19 mouse cellular contexts compared by ENCODE assay signal in the genomic region with DNA sequence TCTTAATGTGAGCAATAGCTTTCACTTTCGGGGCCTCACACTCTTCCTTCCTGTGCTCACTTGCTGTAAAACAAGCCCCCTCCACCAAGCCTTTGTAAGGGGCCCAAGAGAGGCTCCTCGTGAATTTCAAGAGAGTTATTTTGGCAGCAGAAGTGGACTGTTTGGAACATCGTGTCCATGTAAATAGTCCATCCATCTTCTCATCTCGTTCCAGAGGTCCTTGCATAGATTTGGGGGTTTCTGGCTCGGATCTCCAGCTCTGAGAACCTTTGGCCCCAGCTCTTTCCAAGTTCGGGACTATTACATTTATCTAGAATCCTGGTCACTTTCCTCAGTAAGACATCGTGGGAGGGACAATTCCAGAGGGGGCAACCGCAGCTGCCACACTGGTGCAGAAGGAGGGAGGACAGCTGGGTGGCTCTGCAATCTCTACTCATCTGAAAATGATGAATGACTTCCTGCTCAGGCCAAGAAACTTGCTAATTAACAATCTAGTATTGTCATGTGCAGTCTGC.
DNase-seq lines count a peak whose midpoint lies in the region; ATAC-seq and TF ChIP-seq lines count a peak whose summit lies in the region.
"Had no signal": no experiment of that assay in that cellular context is flagged by ENCODE, and none has a peak within 500 bp of the region (broad histone marks: within the 10 kb centered on the region; RNA-seq: fewer than 3 reads in every experiment).

No protein-coding gene starts in this region.

- TF ChIP-seq POLR2A in kidney, adult 2 months (IDR thresholded peaks at IDR 0.05; ENCODE audit: low read depth, low read length) = no peak

- H3K36me3 ChIP-seq in hindbrain, postnatal 0 days (ENCODE audit: insufficient read depth, low read length) = no peaks in the 10 kb centered on the region
- no peaks in the 10 kb centered on the region for H3K36me3 ChIP-seq in hindbrain, embryonic 11.5 days (ENCODE audit: control insufficient read depth, insufficient read depth, low read length)
- no peaks in the 10 kb centered on the region for H3K36me3 ChIP-seq in kidney, adult 2 months (ENCODE audit: control insufficient read depth, insufficient read depth, low read length)
- H3K36me3 ChIP-seq: embryonic facial prominence, embryonic 10.5 days; hindbrain, embryonic 15.5 days; neural tube, embryonic 12.5 days had no signal

- ATAC-seq in hindbrain, postnatal 0 days = no peak
- no peak for ATAC-seq in hindbrain, embryonic 11.5 days (ENCODE audit: low FRiP score)
- ATAC-seq: activated CD4-positive, CD25-positive, alpha-beta regulatory T cell, adult 4 months had no signal

- WGBS in hindbrain, postnatal 0 days = 62% methylated on average over 8 of the region's 8 CpGs
- WGBS in hindbrain, embryonic 11.5 days = 75% methylated on average over 8 of the region's 8 CpGs
- WGBS in kidney, adult 2 months = 29% methylated on average over 8 of the region's 8 CpGs

- intact Hi-C loops in left cerebral cortex, postnatal 25 days (cut with DNase I) = loop anchor here (5.0 kb wide), 1 partner anchor 521 kb away; the partner anchor contains the start of gene Cxcl12
- intact Hi-C loops in left cerebral cortex, postnatal 36 days (cut with DNase I) = loop anchor here (10.0 kb wide), 1 partner anchor 524 kb away; the partner anchor contains the start of gene Cxcl12

- H3K27ac ChIP-seq in hindbrain, postnatal 0 days = no peak overlapping the region
- H3K27ac ChIP-seq in hindbrain, embryonic 11.5 days (ENCODE audit: low read depth, low read length) = no peak overlapping the region
- peak overlapping the region; percentile 51 for H3K27ac ChIP-seq in kidney, adult 2 months (ENCODE audit: insufficient read depth, low read depth, low read length)
- H3K27ac ChIP-seq: embryonic facial prominence, embryonic 10.5 days; hindbrain, embryonic 15.5 days; left cerebral cortex, adult 2 months; neural tube, embryonic 12.5 days had no signal

- no peaks in the 10 kb centered on the region for H3K27me3 ChIP-seq in hindbrain, postnatal 0 days (ENCODE audit: insufficient read depth, low read length)
- no peaks in the 10 kb centered on the region for H3K27me3 ChIP-seq in hindbrain, embryonic 11.5 days (ENCODE audit: control insufficient read depth, insufficient read depth, low read length)
- H3K27me3 ChIP-seq in kidney, adult 2 months (replicated peaks; ENCODE audit: control insufficient read depth, insufficient read depth, low read length) = no peaks in the 10 kb centered on the region
- H3K27me3 ChIP-seq: hindbrain, embryonic 15.5 days; neural tube, embryonic 12.5 days had no signal

- H3K9ac ChIP-seq in hindbrain, postnatal 0 days (replicated peaks; ENCODE audit: low read length) = no peak overlapping the region
- H3K9ac ChIP-seq in hindbrain, embryonic 11.5 days (ENCODE audit: low read depth, low read length) = no peak overlapping the region
- H3K9ac ChIP-seq: hindbrain, embryonic 15.5 days; neural tube, embryonic 12.5 days had no signal

- no peak overlapping the region for H3K4me2 ChIP-seq in hindbrain, postnatal 0 days (ENCODE audit: low read depth, low read length)
- H3K4me2 ChIP-seq in hindbrain, embryonic 11.5 days (replicated peaks; ENCODE audit: low read depth, low read length) = no peak overlapping the region
- H3K4me2 ChIP-seq: hindbrain, embryonic 15.5 days; neural tube, embryonic 12.5 days had no signal

- no peak overlapping the region for H3K4me3 ChIP-seq in hindbrain, postnatal 0 days (ENCODE audit: low read length)
- H3K4me3 ChIP-seq in hindbrain, embryonic 11.5 days (ENCODE audit: low read depth, low read length) = no peak overlapping the region
- no peak overlapping the region for H3K4me3 ChIP-seq in kidney, adult 2 months (ENCODE audit: insufficient read depth, low read depth, low read length)
- H3K4me3 ChIP-seq: embryonic facial prominence, embryonic 10.5 days; erythroblast, embryonic 14.5 days; hindbrain, embryonic 15.5 days; left cerebral cortex, adult 2 months; neural tube, embryonic 12.5 days had no signal

- no peaks in the 10 kb centered on the region for H3K9me3 ChIP-seq in hindbrain, postnatal 0 days (ENCODE audit: low read length)
- no peaks in the 10 kb centered on the region for H3K9me3 ChIP-seq in hindbrain, embryonic 11.5 days (ENCODE audit: control insufficient read depth, low read length)
- H3K9me3 ChIP-seq: embryonic facial prominence, embryonic 10.5 days; hindbrain, embryonic 15.5 days; neural tube, embryonic 12.5 days had no signal

- peak; percentile 36 for DNase-seq in hindbrain, postnatal 0 days (ENCODE audit: low spot score)
- DNase-seq in hindbrain, embryonic 11.5 days (ENCODE audit: low spot score) = no peak
- DNase-seq in kidney, adult 2 months = peak; percentile 74
- DNase-seq in kidney, postnatal 25 days = peak; percentile 50 to 71
- DNase-seq in lung, postnatal 36 days = peak; percentile 13
- DNase-seq in left cerebral cortex, postnatal 25 days (ENCODE audit: low spot score in 2 of 2) = no peak
- no peak for DNase-seq in left cerebral cortex, postnatal 36 days (ENCODE audit: low spot score in 2 of 2)
- no peak for DNase-seq in spleen, postnatal 14 days (ENCODE audit: low spot score in 2 of 2)
- DNase-seq: cerebellum, adult 11 months; cerebellum, postnatal 36 days; gastrocnemius, postnatal 14 days; heart, postnatal 14 days; liver had no signal

- no peaks in the 10 kb centered on the region for H3K4me1 ChIP-seq in hindbrain, postnatal 0 days (ENCODE audit: insufficient read depth, low read length)
- no peaks in the 10 kb centered on the region for H3K4me1 ChIP-seq in hindbrain, embryonic 11.5 days (replicated peaks; ENCODE audit: control insufficient read depth, insufficient read depth, low read length)
- H3K4me1 ChIP-seq in kidney, adult 2 months (ENCODE audit: control insufficient read depth, insufficient read depth, low read length) = no peaks in the 10 kb centered on the region
- H3K4me1 ChIP-seq: hindbrain, embryonic 15.5 days; neural tube, embryonic 12.5 days had no signal

- no peak for TF ChIP-seq CTCF in hindbrain, postnatal 0 days (IDR thresholded peaks at IDR 0.05; ENCODE audit: low read depth)
- TF ChIP-seq CTCF in kidney, adult 2 months (conservative IDR thresholded peaks at IDR 0.05; ENCODE audit: insufficient read depth, insufficient read length, low read depth, low read length) = no peak

Comparison
In these comparisons a context has a peak if more than half of its experiments do, and no peak if none do; other contexts are left out.
1. DNase-seq: peak in hindbrain, postnatal 0 days (single experiment), kidney, adult 2 months (single experiment), kidney, postnatal 25 days (2 of 2) and lung, postnatal 36 days (single experiment); none in hindbrain, embryonic 11.5 days (single experiment), left cerebral cortex, postnatal 25 days (0 of 2), left cerebral cortex, postnatal 36 days (0 of 2) and spleen, postnatal 14 days (0 of 2).